Mouse (Mus musculus): ENCODE results near the gene Appbp2.

- TF ChIP-seq CTCF (IDR thresholded peaks at IDR 0.05; ENCODE audit: low read depth, low read length): no peak
- TF ChIP-seq POLR2AphosphoS5 (IDR thresholded peaks at IDR 0.05; ENCODE audit: insufficient replicate concordance, low read depth, low read length): no peak
- no peak for TF ChIP-seq GATA1 (IDR thresholded peaks at IDR 0.05; ENCODE audit: borderline replicate concordance, low read length)
These were observed 13.2 kb upstream of the Appbp2 start for GRCm38 (mm10) chr11:85248151-85248550.
